Mouse (Mus musculus): Measurements from ENCODE around the gene Ccdc69. TPM values are rescaled to one million over a fixed set of nuclear protein-coding genes. Genes with fewer than 3 reads are reported as not detected.
"Not testable (repeated sequence)": the region's sequence is repeated elsewhere in the genome, so short reads cannot be mapped to it uniquely, and the experiment has no call there.

Ccdc69 gene
- under 1 TPM in 1 of 2 experiments, not detected in 1; 0.25 TPM for total RNA-seq (2021)

- intact Hi-C loops (cut with DNase I): no loop called here
- DNase-seq (ENCODE audit: low spot score in 2 of 2): peak; percentile 18 to 22
Measured at GRCm38 (mm10) chr11:55077331-55078231, at the start of gene Ccdc69. Gene Ccdc69 (minus strand): TSS chr11:55078131.

GRCm38 (mm10) chr11:55126663-55127062, 48.7 kb upstream of the Ccdc69 start:
- intact Hi-C loops (cut with DNase I): no loop called here
- DNase-seq (ENCODE audit: low spot score in 2 of 2): no peak

- no peak for DNase-seq (ENCODE audit: low spot score in 2 of 2)
- intact Hi-C loops (cut with DNase I): no loop called here
Measured at GRCm38 (mm10) chr11:55121430-55121829, 43.5 kb upstream of the Ccdc69 start.

- intact Hi-C loops (cut with DNase I): no loop called here
- no peak for DNase-seq (ENCODE audit: low spot score in 2 of 2)
Measured at GRCm38 (mm10) chr11:55120821-55121271, 42.9 kb upstream of the Ccdc69 start.

GRCm38 (mm10) chr11:55120279-55120678, 42.3 kb upstream of the Ccdc69 start:
- intact Hi-C loops (cut with DNase I): no loop called here
- DNase-seq (ENCODE audit: low spot score in 2 of 2): no peak

- intact Hi-C loops (cut with DNase I): no loop called here
Measured at GRCm38 (mm10) chr11:55117031-55117430, 39.1 kb upstream of the Ccdc69 start.

GRCm38 (mm10) chr11:55116004-55116403, 38.1 kb upstream of the Ccdc69 start:
- no peak for DNase-seq (ENCODE audit: low spot score in 2 of 2)
- intact Hi-C loops (cut with DNase I): no loop called here

More at GRCm38 (mm10) chr11:55117031-55117430, 39.1 kb upstream of the Ccdc69 start:
- no peak for DNase-seq (ENCODE audit: low spot score in 2 of 2)

GRCm38 (mm10) chr11:55114291-55114690, 36.4 kb upstream of the Ccdc69 start:
- intact Hi-C loops (cut with DNase I): no loop called here
- no peak for DNase-seq (ENCODE audit: low spot score in 2 of 2)

GRCm38 (mm10) chr11:55113861-55114250, 35.9 kb upstream of the Ccdc69 start:
- DNase-seq (ENCODE audit: low spot score in 2 of 2); intact Hi-C loops (cut with DNase I): not testable (repeated sequence)

- DNase-seq (ENCODE audit: low spot score in 2 of 2): peak in 1 of 2 experiments; percentile 11
- intact Hi-C loops (cut with DNase I): no loop called here
Measured at GRCm38 (mm10) chr11:55113209-55113860, 35.4 kb upstream of the Ccdc69 start.

- intact Hi-C loops (cut with DNase I): no loop called here
- no peak for DNase-seq (ENCODE audit: low spot score in 2 of 2)
Measured at GRCm38 (mm10) chr11:55110566-55111169, 32.7 kb upstream of the Ccdc69 start.

GRCm38 (mm10) chr11:55109521-55110300, 31.8 kb upstream of the Ccdc69 start:
- DNase-seq (ENCODE audit: low spot score in 2 of 2): no peak
- intact Hi-C loops (cut with DNase I): no loop called here

GRCm38 (mm10) chr11:55106636-55107035, 28.7 kb upstream of the Ccdc69 start:
- no peak for DNase-seq (ENCODE audit: low spot score in 2 of 2)
- intact Hi-C loops (cut with DNase I): no loop called here

- intact Hi-C loops (cut with DNase I): no loop called here
- no peak for DNase-seq (ENCODE audit: low spot score in 2 of 2)
Measured at GRCm38 (mm10) chr11:55105389-55105788, 27.5 kb upstream of the Ccdc69 start.

GRCm38 (mm10) chr11:55103229-55103628, 25.3 kb upstream of the Ccdc69 start:
- DNase-seq (ENCODE audit: low spot score in 2 of 2): no peak
- intact Hi-C loops (cut with DNase I): no loop called here

- DNase-seq (ENCODE audit: low spot score in 2 of 2): no peak
- intact Hi-C loops (cut with DNase I): no loop called here
Measured at GRCm38 (mm10) chr11:55102015-55102414, 24.1 kb upstream of the Ccdc69 start.

GRCm38 (mm10) chr11:55099868-55100267, 21.9 kb upstream of the Ccdc69 start:
- intact Hi-C loops (cut with DNase I): no loop called here
- no peak for DNase-seq (ENCODE audit: low spot score in 2 of 2)

GRCm38 (mm10) chr11:55099019-55099771, 21.3 kb upstream of the Ccdc69 start:
- DNase-seq (ENCODE audit: low spot score in 2 of 2): no peak
- intact Hi-C loops (cut with DNase I): no loop called here

Data from left cerebral cortex, postnatal 36 days (tissue).